Mouse (Mus musculus) megakaryocyte progenitor cell, adult 5-6 weeks (primary cell): Measurements from ENCODE around the gene Vmn2r25. TPM values are rescaled to one million over a fixed set of nuclear protein-coding genes. Genes with fewer than 3 reads are reported as not detected.
"Not testable (repeated sequence)": the region's sequence is repeated elsewhere in the genome, so short reads cannot be mapped to it uniquely, and the experiment has no call there.

ENCODE experiments used
- ATAC-seq: replicated peaks from 2 replicates; pipeline ENCODE4 v1.8.0; 2016; ENCODE audit warnings: mild to moderate bottlenecking, moderate TSS enrichment, inconsistent platforms; ENCODE audit not compliant: poor library complexity
- total RNA-seq, 2 experiments: library from RNA; stranded (forward) in 1 of 2; stranded (reverse) in 1 of 2; fragments of 157-497, 149-512 nt in 1 of 2; fragments of 200-1000 nt in 1 of 2; gene quantifications; 2 replicates each; pipeline versions ENCODE4 v1.2.3 to v1.2.4; 2015 to 2017

The Vmn2r25 gene
- not detected in 2 replicates for total RNA-seq (2015)
- not detected in 2 replicates for total RNA-seq (2017)

DNA sequence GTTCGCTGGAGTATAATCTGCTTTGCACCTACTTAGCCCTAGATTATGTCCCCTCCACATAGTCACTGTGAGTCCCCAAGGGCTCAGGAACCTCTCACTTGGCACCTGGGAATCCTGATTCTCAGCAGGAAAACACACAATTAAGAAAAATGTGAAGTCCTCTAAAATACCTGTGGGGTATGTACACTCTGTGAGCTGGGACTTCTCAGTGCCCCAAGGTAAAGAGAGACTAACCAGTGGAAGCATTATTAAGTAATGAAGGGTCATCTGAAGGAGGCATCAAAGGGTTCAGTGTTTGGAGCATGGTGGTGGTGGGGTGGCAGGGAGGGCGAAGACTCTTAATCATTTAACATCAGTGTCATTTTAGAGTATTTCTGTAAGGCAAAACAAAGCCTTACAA is at the start of gene Vmn2r25:
TSS of gene Vmn2r25 (minus strand) at position 101 of the 400 bp plus-strand sequence.
- ATAC-seq: not testable (repeated sequence)

DNA sequence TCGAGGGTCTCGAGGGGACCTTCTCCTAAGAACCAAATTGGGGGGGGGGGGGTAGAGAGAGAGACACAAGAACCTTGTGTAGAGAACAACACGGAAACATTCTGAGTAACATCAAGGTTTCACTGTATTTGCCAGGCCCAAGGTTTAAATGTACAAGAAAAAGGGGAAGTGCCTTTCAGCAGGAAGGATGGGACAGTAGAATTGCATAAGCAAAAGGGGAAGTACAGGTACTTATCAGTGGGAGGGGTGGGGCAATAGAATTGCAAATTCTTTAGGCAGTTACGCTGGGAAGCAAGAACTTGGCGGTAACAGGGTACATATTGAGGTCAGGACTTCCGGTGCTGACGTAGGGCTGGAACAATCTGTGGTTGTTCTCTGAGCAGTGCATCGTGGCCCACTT is 33.3 kb downstream of the Vmn2r25 start:
- ATAC-seq: 0 out of 2 replicates have a peak, but pooled peaks have one; percentile 17

DNA sequence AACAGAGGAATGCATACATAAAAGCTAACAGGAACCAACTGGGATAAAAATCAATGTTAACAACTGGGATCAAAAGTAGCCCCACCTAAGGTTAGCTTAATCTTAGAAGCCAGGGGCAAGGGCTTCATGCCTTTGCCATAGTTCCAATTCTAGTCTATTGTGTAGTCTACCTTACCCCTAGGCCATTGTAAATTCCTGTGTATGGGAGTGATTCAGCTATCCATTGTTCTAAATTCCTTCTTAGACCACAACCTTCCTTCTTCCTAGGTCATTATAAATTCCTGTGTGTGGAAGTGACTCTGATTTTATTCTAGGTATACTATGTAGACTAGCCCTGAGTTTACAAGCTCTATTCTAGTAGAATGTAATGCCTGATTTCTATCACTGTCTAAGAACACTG is 43.0 kb downstream of the Vmn2r25 start:
- ATAC-seq: not testable (repeated sequence)

DNA sequence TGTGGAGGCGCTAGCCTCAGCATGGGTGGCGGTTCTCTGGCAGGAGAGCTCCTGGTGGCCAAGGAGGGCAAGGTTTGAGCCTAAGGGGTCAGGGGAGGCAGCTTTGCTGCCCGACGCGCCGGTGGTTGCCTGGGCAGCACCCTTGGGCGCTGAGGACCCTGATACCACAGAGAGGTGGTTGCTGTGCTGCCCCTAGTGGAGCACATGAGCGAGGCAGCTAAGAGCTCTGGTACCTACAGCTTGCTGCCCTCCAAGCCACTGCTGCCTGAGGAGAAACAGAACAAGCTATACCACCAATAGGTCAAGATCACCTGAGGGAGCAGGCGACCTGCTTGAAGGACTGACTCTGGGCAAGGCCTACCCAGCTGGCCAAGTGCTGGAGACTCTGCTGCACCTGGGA is 59.5 kb downstream of the Vmn2r25 start:
- 0 out of 2 replicates have a peak, but pooled peaks have one; percentile 26 for ATAC-seq

DNA sequence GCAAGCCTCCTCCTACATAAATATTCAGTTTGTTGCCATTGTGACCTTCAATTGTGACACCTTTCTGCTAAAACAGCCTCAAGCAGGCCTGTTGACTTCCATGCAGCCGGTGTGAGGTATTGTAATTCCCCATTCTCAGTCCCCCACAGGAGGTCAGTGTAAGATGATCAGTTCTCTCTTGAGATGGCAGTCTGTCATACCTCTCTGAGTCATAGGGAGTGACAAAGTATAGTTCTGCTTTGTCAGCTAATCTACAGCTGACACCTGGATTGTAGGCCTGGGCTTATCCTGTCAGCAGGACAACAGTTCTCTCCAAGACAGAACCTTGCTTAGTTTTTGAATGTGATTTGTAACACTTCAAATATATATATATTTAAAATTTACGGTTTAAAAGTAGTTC is 68.4 kb downstream of the Vmn2r25 start:
- no peak for ATAC-seq

DNA sequence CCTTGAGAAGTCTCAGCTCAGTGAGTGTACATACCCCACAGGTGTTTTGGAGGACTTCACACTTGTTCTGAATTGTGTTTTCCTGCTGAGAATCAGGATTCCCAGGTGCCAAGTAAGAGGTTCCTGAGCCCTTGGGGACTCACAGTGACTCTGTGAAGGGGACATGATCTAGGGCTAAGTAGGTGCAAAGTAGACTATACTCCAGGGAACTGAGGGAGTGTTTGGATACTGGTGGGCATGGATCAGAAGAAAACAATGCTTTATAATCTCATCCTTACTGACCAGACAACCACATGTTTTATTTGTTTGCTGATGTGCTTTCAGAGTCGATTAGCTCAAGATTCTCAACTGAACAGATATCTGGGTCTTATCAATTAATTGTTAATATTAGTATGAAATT is 74.7 kb downstream of the Vmn2r25 start, which contains the start of gene Vmn2r24:
TSS of gene Vmn2r24 (plus strand) at position 301 of the 400 bp plus-strand sequence.
- ATAC-seq: no peak

Other genes with a start within 250 kb of the Vmn2r25 start
- not detected in 2 replicates for gene Vmn2r22, start 202.7 kb downstream of the Vmn2r25 start, total RNA-seq (2015)
- gene Vmn2r22, start 202.7 kb downstream of the Vmn2r25 start, total RNA-seq (2017): not detected in 2 replicates
- gene Vmn2r23, start 150.8 kb downstream of the Vmn2r25 start, total RNA-seq (2015): not detected in 2 replicates
- not detected in 2 replicates for gene Vmn2r23, start 150.8 kb downstream of the Vmn2r25 start, total RNA-seq (2017)
- not detected in 2 replicates for gene Vmn2r24, start 74.6 kb downstream of the Vmn2r25 start, total RNA-seq (2015)
- gene Vmn2r24, start 74.6 kb downstream of the Vmn2r25 start, total RNA-seq (2017): not detected in 2 replicates
- not detected in 2 replicates for gene Vmn2r26, start 171.1 kb upstream of the Vmn2r25 start, total RNA-seq (2015)
- not detected in 2 replicates for gene Vmn2r26, start 171.1 kb upstream of the Vmn2r25 start, total RNA-seq (2017)